Mouse (Mus musculus): ENCODE results near the gene Thtpa. TPM values are rescaled to one million over a fixed set of nuclear protein-coding genes. Genes with fewer than 3 reads are reported as not detected.

Gene Thtpa
- polyA plus RNA-seq (2012; rRNA removed): 13.5 and 18.3 TPM in 2 replicates

DNA sequence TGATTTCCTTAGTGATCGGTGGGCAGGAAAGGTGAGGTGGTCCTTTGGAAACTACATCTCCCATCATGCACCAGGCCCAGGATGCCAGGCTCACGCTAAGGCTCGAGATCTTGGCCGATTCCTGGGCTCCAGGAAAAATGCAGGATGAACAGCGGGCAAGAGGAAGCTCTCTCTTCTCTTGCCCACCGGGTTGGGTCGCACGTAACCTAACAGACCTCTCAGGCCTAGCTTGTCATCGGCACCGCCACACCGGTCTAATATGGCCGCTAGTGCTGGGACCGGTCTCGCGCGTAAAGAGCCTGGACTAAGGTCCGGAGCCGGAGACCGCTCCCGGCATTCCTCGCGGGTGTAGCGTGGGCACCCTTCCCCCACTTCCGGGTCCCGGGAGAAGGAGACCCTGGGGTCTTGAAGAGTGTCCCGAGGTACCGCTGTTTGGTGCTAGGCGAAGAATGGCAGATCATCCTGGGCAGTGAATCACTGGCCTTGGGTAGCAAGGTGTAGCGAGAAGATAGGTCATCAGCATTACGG lies at the start of gene Thtpa:
TSS of gene Thtpa (plus strand) at position 81 of the 528 bp plus-strand sequence.
- peak; percentile 90 for DNase-seq (ENCODE audit: low read depth)
- peak; percentile 39; the same call in 1 of the 2 replicates for TF ChIP-seq POLR2A (IDR thresholded peaks at IDR 0.05; ENCODE audit: borderline replicate concordance, extremely low read depth, insufficient read depth, insufficient read length, poor library complexity, severe bottlenecking)
- TF ChIP-seq CTCF (IDR thresholded peaks at IDR 0.05; ENCODE audit: borderline replicate concordance, extremely low read depth, insufficient read depth, insufficient read length): no peak

DNA sequence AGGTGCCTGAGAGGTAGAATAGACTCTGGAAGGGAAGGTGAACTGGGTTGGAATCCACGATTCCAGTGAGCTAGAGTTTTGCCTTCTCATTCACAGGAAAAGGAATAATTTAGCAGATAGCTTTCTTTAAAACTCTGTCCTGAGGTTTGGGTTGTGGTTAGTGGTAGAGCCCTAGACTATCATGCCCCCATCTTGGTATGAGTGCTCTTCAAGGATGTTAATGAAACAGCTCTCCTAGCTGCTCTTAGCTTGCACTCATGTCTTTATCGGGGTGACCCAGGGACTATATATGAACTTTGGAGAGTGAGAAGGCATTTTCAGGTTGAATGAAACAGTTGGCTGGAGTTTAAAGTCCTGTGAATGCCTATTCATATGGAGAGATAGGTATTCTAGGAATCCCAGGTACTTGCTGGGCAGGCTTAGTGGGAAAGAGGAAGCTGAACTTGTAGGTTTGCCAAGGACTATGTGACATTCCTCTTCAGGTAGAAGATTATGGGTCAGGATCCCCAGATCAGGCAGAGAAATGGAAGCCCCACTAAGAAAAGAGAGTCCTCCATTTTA lies 46.5 kb upstream of the Thtpa start:
- no peak for DNase-seq (ENCODE audit: low read depth)
- TF ChIP-seq POLR2A (IDR thresholded peaks at IDR 0.05; ENCODE audit: borderline replicate concordance, extremely low read depth, insufficient read depth, insufficient read length, poor library complexity, severe bottlenecking) (no peak), CTCF (IDR thresholded peaks at IDR 0.05; ENCODE audit: borderline replicate concordance, extremely low read depth, insufficient read depth, insufficient read length) (no peak)

DNA sequence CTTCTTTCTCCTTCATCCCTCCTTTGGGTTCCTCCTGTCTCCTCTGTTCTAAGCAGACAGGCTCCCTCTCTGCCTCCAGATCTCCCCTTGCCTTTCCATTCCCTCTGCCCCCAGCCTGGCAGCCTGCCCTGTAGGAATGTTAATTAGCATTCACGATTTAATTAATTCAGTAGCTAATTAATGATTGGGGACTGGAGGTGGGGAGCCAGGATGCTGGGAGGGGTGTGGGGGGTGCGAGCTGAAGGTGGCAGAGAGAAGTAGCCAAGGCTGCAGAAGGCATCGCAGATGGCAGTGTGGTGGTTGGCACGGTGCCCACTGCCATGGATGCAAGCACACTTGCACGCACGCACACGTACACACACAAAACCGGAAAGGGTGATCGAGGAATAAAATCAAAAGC lies 42.1 kb upstream of the Thtpa start:
- peak; percentile 99 for DNase-seq (ENCODE audit: low read depth)
- TF ChIP-seq CTCF (IDR thresholded peaks at IDR 0.05; ENCODE audit: borderline replicate concordance, extremely low read depth, insufficient read depth, insufficient read length) (no peak), POLR2A (IDR thresholded peaks at IDR 0.05; ENCODE audit: borderline replicate concordance, extremely low read depth, insufficient read depth, insufficient read length, poor library complexity, severe bottlenecking) (no peak)

DNA sequence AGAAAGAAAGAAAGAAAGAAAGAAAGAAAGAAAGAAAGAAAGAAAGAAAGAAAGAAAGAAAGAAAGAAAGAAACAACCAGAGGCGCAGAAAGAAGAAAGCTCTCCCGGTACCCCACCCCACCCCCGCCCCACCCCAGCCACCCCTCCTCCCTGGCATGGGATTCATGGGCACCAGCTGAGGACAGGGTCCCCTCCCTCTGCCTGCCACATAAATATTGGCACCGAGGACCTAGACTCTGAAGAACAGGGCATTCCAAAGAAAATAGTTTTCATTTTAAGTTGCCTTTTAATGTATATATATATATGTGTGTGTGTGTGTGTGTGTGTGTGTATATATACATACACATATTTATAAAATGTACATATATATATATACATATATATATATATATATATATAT lies 41.5 kb upstream of the Thtpa start:
- TF ChIP-seq CTCF (IDR thresholded peaks at IDR 0.05; ENCODE audit: borderline replicate concordance, extremely low read depth, insufficient read depth, insufficient read length): no peak
- TF ChIP-seq POLR2A (IDR thresholded peaks at IDR 0.05; ENCODE audit: borderline replicate concordance, extremely low read depth, insufficient read depth, insufficient read length, poor library complexity, severe bottlenecking): no peak
- peak; percentile 88 for DNase-seq (ENCODE audit: low read depth)

DNA sequence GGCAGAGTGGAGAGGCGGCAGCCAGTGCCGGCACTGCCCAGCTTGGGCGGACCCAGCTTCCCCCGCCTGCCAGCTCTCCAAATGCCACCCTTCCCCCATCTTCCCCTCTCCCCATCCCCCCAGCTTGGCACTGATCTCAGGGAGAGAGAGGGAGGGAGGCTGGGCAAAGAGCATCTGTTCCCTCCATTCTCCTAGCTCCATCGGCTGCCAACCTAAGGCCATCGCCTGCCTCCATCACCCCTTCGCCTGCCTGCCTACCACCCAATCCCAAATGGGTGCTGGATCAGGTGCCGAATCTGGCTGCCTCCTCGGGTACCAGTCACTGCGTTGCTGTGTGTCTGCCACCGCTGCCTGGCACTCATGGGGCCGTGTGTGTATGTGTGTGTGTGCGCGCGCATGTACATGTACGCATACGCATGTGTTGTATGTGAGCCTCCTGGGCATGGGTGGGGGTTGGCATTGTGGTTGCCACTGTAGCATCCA lies 40.8 kb upstream of the Thtpa start:
- TF ChIP-seq CTCF (IDR thresholded peaks at IDR 0.05; ENCODE audit: borderline replicate concordance, extremely low read depth, insufficient read depth, insufficient read length) (no peak), POLR2A (IDR thresholded peaks at IDR 0.05; ENCODE audit: borderline replicate concordance, extremely low read depth, insufficient read depth, insufficient read length, poor library complexity, severe bottlenecking) (no peak)
- peak; percentile 98 for DNase-seq (ENCODE audit: low read depth)

DNA sequence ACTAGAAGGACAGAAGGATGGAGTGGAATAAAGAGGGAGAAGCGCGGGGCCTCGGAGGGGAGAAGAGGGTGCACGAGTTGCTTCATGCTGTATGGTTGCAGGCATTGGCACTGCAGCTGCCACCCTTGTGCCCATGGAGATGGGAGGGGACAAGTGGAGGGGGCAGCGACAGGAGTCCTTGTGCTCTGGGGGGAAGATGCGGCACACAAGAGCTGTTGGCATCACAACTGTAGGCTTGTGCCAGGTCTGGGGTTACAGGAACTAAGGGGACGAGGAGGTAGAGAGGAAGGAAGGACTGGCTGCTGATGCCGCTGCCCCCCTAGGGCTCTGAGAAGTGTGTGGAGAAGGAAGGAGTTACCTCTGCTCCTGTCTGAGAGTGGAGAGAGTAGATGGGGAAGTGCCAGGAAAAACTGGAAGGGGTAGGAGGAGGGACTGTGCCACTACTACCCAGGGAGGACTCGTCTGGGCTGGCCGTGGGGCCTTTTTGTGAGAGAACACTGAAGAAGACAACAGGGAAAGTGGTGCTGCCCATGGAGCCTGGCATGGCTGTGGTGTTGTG lies 40.3 kb upstream of the Thtpa start:
- peak; percentile 94 for DNase-seq (ENCODE audit: low read depth)
- TF ChIP-seq CTCF (IDR thresholded peaks at IDR 0.05; ENCODE audit: borderline replicate concordance, extremely low read depth, insufficient read depth, insufficient read length): no peak
- TF ChIP-seq POLR2A (IDR thresholded peaks at IDR 0.05; ENCODE audit: borderline replicate concordance, extremely low read depth, insufficient read depth, insufficient read length, poor library complexity, severe bottlenecking): no peak

DNA sequence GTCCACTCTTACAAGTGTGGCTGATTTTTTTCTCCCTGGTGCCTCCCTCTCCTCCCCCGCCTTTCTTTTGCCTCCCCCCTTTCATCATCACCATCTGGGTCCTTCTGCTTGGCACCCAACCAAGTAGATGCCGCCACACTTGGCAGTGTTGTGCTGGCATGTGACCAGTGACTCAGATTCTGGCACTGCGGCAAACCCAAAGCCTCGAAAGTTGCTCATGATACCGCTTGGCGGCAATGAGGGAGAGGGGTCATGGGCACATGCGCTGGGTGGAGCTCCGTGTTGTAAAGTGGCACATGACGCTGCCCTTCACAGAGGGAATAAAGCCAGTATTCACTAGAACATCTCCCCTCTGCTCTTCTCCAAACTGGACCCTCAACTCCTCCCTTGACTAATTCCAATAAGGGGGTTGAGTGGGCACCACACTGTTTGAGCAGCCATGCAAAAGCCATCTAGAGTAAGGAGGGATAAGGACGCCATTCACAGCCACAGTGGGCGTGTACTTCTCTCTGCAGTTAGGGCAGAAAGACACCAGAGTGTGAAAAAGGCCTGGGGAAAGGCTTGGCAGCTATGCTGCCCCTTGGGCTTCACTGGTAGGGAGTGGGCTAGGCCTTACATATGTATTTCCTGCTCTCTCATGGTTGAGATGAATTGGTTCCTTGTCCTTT lies 39.3 kb upstream of the Thtpa start:
- peak; percentile 97 for DNase-seq (ENCODE audit: low read depth)
- peak; percentile 41; the same call in 1 of the 2 replicates for TF ChIP-seq CTCF (IDR thresholded peaks at IDR 0.05; ENCODE audit: borderline replicate concordance, extremely low read depth, insufficient read depth, insufficient read length)
- no peak for TF ChIP-seq POLR2A (IDR thresholded peaks at IDR 0.05; ENCODE audit: borderline replicate concordance, extremely low read depth, insufficient read depth, insufficient read length, poor library complexity, severe bottlenecking)

DNA sequence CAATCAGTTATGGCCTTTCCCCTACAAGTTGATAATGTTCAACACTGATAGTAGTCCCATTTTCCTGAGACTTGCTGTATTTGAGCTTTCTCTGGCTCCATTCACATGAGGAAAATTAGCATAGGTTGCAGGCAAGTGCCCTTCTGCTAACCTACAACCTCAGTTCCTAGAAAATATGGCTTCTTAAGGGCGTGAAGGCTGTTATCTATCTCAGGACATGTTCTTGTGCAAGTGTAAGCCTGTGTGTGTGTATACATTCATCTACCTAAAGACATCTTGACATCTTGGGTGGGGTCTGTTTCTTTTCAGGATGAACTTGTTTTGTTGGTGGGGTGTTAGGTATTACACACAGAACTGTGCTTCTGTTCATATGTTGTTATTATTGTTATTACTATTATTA lies 35.6 kb upstream of the Thtpa start:
- TF ChIP-seq CTCF (IDR thresholded peaks at IDR 0.05; ENCODE audit: borderline replicate concordance, extremely low read depth, insufficient read depth, insufficient read length) (no peak), POLR2A (IDR thresholded peaks at IDR 0.05; ENCODE audit: borderline replicate concordance, extremely low read depth, insufficient read depth, insufficient read length, poor library complexity, severe bottlenecking) (no peak)
- DNase-seq (ENCODE audit: low read depth): no peak

DNA sequence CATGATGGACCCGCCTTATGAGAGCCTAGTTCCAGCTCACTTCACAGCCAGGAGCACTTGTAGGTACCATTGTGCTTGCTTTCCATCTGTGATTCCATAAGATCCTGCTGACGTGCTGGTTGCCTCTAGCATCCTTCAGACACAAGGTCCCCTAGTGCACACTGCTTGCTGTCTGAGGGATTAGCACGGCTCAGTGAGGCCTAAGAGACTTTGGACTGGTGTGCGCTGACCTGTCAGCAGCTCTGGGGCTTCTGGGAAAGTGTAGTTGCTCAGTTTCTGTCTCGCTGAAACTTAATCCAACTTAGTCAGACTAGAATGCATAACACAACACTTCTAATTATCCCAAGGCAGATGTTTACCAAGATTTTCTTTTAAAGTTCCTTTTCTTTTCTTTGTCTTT lies 34.7 kb upstream of the Thtpa start:
- TF ChIP-seq POLR2A (IDR thresholded peaks at IDR 0.05; ENCODE audit: borderline replicate concordance, extremely low read depth, insufficient read depth, insufficient read length, poor library complexity, severe bottlenecking) (no peak), CTCF (IDR thresholded peaks at IDR 0.05; ENCODE audit: borderline replicate concordance, extremely low read depth, insufficient read depth, insufficient read length) (no peak)
- peak; percentile 54 for DNase-seq (ENCODE audit: low read depth)

DNA sequence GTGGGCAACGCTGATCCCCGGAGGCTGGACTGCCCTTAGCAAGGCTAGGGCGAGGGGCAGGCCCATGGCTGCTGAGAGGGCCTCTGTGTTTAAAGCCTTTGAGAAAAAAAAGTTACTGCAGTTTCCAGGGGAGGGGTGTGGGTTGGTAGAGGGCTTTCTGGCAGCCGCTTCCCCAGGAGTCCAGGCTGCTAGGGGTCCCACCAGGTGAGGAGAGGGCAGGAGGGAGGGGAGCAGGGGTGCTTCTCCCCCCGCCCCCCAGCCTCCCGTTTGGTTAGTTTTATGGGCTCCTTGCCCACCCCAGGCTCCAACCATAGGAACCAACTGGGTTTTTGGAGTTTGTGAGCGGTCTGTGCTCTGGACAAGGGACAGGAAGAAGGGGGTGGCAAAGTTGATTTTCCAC lies 32.7 kb upstream of the Thtpa start:
- no peak for DNase-seq (ENCODE audit: low read depth)
- TF ChIP-seq POLR2A (IDR thresholded peaks at IDR 0.05; ENCODE audit: borderline replicate concordance, extremely low read depth, insufficient read depth, insufficient read length, poor library complexity, severe bottlenecking): no peak
- no peak for TF ChIP-seq CTCF (IDR thresholded peaks at IDR 0.05; ENCODE audit: borderline replicate concordance, extremely low read depth, insufficient read depth, insufficient read length)

DNA sequence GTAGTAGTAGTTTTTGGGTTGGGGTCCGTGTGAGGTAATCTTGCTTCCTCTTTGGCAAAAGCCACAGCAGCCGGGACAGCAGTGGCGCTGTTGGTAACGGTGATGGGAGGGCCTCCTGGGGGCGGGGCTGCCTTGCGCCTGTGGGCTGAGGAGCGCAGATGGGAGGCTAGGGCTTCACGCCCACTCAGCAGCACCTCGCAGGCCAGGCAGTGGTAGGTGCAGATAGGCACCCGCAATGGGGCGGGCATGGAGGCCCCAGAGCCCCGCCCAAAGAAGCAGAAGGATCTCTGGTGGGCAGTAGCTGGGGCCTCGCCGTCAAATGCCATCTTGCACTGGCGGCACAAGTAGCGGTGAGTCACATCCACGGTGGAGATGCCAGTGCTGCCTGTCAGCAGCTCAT lies 32.0 kb upstream of the Thtpa start:
- peak; percentile 76 for DNase-seq (ENCODE audit: low read depth)

More for the DNA sequence above, 32.0 kb upstream of the Thtpa start:
- no peak for TF ChIP-seq CTCF (IDR thresholded peaks at IDR 0.05; ENCODE audit: borderline replicate concordance, extremely low read depth, insufficient read depth, insufficient read length)
- no peak for TF ChIP-seq POLR2A (IDR thresholded peaks at IDR 0.05; ENCODE audit: borderline replicate concordance, extremely low read depth, insufficient read depth, insufficient read length, poor library complexity, severe bottlenecking)

Data from brain, embryonic 14.5 days (tissue).